Mouse (Mus musculus) erythroblast, embryonic 14.5 days (primary cell): ENCODE results near the gene Gpr180. TPM values are rescaled to one million over a fixed set of nuclear protein-coding genes. Genes with fewer than 3 reads are reported as not detected.
"Not testable (repeated sequence)": the region's sequence is repeated elsewhere in the genome, so short reads cannot be mapped to it uniquely, and the experiment has no call there.

ENCODE experiments used
- H3K27me3 ChIP-seq: 2 replicates; pipeline ENCODE4 v1.6.1; 2012; ENCODE audit warnings: inconsistent platforms; ENCODE audit not compliant: control insufficient read depth
- H3K36me3 ChIP-seq: 2 replicates; pipeline ENCODE4 v1.6.1; 2012; ENCODE audit warnings: mild to moderate bottlenecking, inconsistent platforms; ENCODE audit not compliant: control insufficient read depth
- H3K4me1 ChIP-seq: 2 replicates; pipeline ENCODE4 v1.6.1; 2012; ENCODE audit warnings: inconsistent platforms; ENCODE audit not compliant: control insufficient read depth
- H3K4me3 ChIP-seq: replicated peaks from 2 replicates; pipeline ENCODE3; 2012; ENCODE audit warnings: moderate library complexity, mild to moderate bottlenecking, inconsistent platforms
- H3K9me3 ChIP-seq: 2 replicates; pipeline ENCODE4 v1.6.1; 2012; ENCODE audit warnings: low read length, inconsistent platforms, mixed read lengths; ENCODE audit not compliant: control insufficient read depth
- GATA1 ChIP-seq: IDR thresholded peaks from 2 replicates; pipeline ENCODE4 v1.6.1; 2012; ENCODE audit warnings: low read length, inconsistent platforms, mixed read lengths
- TAL1 ChIP-seq: IDR thresholded peaks from 3 replicates; pipeline ENCODE4 v1.6.1; 2012; ENCODE audit warnings: low read length, inconsistent platforms, mixed read lengths
- polyA plus RNA-seq: library from polyadenylated mRNA; stranded (reverse); fragments of >175 nt; gene quantifications from 2 replicates; pipeline ENCODE4 v1.2.3, GENCODE M21; 2012

The Gpr180 gene
- polyA plus RNA-seq, 1 experiment, result 0.04 TPM

DNA sequence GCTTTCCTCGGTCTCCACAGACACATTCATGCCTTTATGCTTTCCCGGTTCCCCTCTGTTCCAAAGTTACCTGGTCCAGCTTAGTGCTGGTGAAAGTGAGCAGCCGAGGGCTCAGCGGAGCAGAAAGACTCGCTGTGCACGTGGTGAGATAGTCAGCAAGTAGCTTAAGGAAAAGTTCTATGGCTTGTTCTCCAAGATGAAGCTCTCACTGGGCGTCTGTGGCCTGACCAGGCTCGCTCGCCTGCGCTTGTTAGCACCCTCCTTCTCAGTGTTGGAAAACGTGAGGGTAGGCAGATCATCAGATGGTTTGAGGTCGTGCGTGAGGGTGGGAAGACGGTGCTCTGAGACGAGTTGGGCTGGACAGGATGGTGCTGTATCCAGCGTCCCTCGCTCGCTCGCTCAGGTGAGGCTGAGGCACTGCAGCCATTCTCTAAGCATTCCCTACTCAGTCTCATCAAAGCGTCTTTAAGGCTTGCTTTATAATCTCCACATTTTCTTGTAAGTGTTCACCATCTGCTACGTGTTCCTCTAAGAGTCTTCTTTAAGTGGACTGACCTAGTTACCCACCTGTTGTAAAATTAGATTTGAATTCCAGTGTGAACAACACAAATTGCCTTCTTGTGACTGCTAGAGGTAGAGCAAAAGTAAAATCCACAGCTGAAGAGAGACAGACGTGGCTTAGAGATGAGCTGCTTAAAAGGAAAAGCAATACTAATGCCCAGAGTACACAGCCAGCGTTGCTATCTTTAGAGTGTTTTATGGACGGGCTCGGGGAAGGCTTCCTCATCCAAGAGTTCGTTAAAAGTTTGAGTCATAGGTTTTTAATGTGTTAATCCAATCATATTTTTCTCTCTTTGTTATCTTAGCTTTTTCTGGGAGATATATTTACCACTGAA lies 13.9 kb downstream of the Gpr180 start:
- Histone ChIP-seq H3K9me3 (no peaks in the 10 kb centered on the region), H3K36me3 (peaks cover 28% of the 10 kb centered on the region), H3K4me1 (no peaks in the 10 kb centered on the region), H3K27me3 (no peaks in the 10 kb centered on the region), H3K4me3 (no peak overlapping the region)
- TF ChIP-seq TAL1 (no peak), GATA1 (no peak)

DNA sequence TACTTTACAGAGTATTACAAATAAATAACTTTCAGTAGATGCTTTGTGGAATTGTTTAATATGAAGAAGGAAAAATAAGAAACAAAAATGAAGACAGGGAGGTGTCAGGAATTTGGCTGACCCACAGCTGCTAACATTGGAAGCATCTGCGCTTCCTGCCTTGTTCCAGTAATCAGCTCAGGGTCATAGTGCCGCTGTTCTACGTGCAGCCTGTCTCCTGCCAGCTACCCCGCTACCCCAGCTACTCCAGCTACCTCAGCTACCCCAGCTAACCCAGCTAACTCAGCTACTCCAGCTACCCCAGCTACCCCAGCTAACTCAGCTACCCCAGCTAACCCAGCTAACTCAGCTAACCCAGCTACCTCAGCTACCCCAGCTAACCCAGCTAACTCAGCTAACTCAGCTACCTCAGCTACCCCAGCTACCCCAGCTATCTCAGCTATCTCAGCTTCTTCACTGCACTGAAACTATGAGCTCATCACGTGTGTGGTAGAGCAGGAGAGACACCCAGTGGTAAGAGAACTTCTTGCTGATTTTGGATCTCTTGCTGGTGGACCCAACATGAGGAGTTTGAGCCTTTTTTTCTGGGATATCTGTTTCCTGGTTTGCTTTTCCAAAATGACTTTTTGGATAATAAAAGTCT lies 14.8 kb downstream of the Gpr180 start:
- Histone ChIP-seq H3K4me3 (no peak overlapping the region), H3K4me1 (no peaks in the 10 kb centered on the region), H3K36me3 (peaks cover 35% of the 10 kb centered on the region), H3K27me3 (no peaks in the 10 kb centered on the region), H3K9me3 (no peaks in the 10 kb centered on the region)
- TF ChIP-seq TAL1 (no peak), GATA1 (no peak)

DNA sequence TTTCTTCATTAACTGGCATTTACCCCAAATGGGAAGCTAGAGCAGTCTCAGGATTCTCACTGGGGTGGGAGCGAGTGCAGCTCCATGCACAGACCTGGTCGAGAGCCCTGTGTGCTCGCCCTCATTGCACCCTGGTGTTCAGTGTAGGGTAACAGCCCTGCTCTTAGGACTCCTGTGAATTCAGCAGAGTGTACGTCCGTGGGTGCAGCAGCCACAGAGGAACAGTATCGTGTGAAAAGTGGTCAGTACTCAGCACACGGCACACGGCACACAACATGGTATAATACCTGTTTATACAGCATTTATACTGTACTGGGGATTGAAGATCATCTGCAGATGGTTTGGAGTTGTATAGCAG lies 15.3 kb downstream of the Gpr180 start:
- H3K9me3 ChIP-seq, result no peaks in the 10 kb centered on the region
- no peak overlapping the region for H3K4me3 ChIP-seq
- H3K4me1 ChIP-seq, result no peaks in the 10 kb centered on the region
- peaks cover 36% of the 10 kb centered on the region for H3K36me3 ChIP-seq
- no peaks in the 10 kb centered on the region for H3K27me3 ChIP-seq
- TF ChIP-seq GATA1, result no peak
- no peak for TF ChIP-seq TAL1

DNA sequence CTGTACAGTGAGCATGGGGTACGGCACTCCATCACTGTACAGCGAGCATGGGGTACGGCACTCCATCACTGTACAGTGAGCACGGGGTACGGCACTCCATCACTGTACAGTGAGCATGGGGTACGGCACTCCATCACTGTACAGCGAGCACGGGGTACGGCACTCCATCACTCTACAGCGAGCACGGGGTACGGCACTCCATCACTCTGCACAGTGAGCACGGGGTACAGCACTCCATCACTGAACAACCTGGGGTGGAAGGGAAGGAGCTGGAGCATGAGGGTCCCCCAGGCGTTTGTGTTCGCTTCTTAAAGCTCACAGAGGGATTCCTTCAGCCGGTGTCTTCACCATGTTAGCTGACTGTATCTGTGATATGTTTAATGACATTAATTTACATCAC lies 19.1 kb downstream of the Gpr180 start:
- not testable (repeated sequence) for H3K9me3 ChIP-seq, H3K4me3 ChIP-seq, H3K27me3 ChIP-seq, H3K4me1 ChIP-seq
- peaks cover 48% of the 10 kb centered on the region for H3K36me3 ChIP-seq

DNA sequence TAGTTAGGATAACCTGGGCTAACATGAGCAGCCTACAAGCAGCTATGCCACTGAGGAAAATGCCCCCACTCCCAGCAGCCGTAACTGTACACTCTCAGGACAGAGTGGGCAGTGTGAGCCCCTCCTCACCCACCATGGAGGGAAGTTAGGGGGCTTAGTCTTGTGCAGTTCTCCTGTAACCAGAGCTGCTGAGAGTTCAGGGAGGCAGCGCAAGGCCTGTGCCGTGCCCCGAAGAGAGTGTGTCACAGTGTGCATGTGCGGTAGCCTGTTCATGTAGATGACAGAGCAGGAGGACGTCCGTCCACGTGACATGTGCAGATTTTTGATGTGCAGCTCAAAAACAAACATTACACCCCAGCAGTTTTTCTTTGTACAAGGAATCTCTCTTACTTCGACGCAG lies 19.8 kb downstream of the Gpr180 start:
- Histone ChIP-seq H3K27me3 (no peaks in the 10 kb centered on the region), H3K36me3 (peaks cover 52% of the 10 kb centered on the region), H3K9me3 (no peaks in the 10 kb centered on the region), H3K4me3 (no peak overlapping the region), H3K4me1 (no peaks in the 10 kb centered on the region)
- TF ChIP-seq TAL1 (no peak), GATA1 (no peak)

DNA sequence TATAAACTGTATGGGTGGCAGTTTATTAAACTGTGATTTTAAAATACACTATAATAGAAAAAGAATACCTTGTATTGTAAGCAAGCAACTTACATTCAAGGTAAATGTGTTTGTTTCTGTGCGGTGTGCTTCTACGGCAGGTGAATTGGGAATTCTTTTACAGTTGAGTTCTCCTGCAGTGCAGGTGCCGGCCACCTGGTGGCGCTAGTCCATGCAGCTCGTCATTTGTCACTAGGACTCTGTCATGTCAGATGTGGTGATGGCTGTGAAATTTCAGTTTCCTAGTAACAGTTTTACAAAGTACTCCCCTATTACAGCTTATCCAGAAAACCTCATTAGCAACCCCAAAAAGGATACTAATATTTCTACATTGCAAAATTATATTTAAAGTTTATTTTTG lies 20.2 kb downstream of the Gpr180 start:
- Histone ChIP-seq H3K9me3 (no peaks in the 10 kb centered on the region), H3K36me3 (peaks cover 55% of the 10 kb centered on the region)

DNA sequence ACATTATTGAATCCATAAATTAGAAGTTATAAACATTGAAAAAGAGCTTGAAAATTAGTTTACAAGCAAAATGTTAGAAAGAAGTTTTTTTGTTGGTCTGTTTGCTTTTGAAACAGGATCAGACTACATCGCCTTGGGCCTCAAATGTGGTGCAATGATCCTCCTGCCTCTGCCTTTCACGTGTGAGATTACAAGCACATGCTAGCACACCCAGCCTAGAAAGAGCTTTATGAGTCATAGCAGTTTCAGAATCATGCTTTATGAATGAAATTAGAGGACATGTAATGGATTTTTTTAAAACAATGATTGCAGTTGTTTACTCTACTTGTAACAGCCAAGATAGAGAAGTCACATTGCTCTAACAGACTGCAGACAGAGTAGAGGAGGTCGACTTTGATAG lies 24.8 kb downstream of the Gpr180 start:
- no peak for TF ChIP-seq TAL1
- TF ChIP-seq GATA1, result no peak
- no peaks in the 10 kb centered on the region for H3K4me1 ChIP-seq
- no peaks in the 10 kb centered on the region for H3K27me3 ChIP-seq
- H3K36me3 ChIP-seq, result peaks cover 34% of the 10 kb centered on the region
- H3K9me3 ChIP-seq, result no peaks in the 10 kb centered on the region
- H3K4me3 ChIP-seq, result no peak overlapping the region

More for the DNA sequence above, 20.2 kb downstream of the Gpr180 start:
- Histone ChIP-seq H3K27me3 (no peaks in the 10 kb centered on the region), H3K4me3 (no peak overlapping the region), H3K4me1 (no peaks in the 10 kb centered on the region)
- TF ChIP-seq GATA1, result no peak
- no peak for TF ChIP-seq TAL1

DNA sequence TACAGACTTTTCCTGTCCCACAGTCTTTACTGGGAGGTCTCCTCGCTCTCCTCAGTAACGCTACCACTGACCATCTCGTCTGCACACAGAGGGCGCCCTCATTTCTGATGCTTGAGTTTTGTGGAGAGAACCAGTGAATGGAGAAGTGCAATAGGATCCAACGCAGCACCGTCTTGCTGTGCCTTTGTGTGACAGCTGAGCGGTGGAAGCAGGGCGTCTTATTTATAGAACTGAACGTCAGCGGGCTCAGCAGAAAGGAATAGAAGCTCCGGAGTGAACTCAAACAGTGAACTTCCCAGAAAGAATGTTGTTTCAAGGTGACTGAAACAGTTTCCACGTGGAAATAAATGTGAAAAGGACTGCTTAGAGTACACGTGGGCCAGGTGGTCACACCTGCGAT lies 25.7 kb downstream of the Gpr180 start:
- Histone ChIP-seq H3K4me1 (no peaks in the 10 kb centered on the region), H3K4me3 (no peak overlapping the region), H3K27me3 (no peaks in the 10 kb centered on the region), H3K36me3 (peaks cover 33% of the 10 kb centered on the region), H3K9me3 (no peaks in the 10 kb centered on the region)
- TF ChIP-seq GATA1 (no peak), TAL1 (no peak)

DNA sequence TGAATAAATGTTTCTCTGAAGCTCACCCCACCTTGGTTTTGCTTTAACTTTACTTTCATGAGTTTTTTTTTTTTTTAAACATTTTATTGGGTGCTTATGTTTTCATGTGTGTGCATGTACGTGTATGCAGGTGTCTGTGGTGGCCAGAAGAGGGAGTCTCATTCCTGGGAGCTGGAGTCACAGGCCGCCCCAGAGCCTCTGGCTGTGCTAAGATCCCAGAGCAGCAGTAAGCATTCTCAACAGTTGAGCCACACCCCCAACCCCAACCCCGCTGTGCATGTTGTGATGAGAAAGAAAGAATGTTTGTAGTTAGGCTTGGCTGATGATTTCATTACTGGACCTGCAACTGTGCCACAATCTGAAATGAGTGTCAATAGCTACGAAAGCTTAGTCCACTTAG lies 31.8 kb downstream of the Gpr180 start:
- Histone ChIP-seq H3K27me3 (no peaks in the 10 kb centered on the region), H3K4me1 (no peaks in the 10 kb centered on the region), H3K9me3 (no peaks in the 10 kb centered on the region), H3K4me3 (no peak overlapping the region), H3K36me3 (peaks cover 2% of the 10 kb centered on the region; the same call in 1 of the 2 replicates)
- no peak for TF ChIP-seq GATA1
